Mouse (Mus musculus): ENCODE results near the gene Zswim3.

DNA sequence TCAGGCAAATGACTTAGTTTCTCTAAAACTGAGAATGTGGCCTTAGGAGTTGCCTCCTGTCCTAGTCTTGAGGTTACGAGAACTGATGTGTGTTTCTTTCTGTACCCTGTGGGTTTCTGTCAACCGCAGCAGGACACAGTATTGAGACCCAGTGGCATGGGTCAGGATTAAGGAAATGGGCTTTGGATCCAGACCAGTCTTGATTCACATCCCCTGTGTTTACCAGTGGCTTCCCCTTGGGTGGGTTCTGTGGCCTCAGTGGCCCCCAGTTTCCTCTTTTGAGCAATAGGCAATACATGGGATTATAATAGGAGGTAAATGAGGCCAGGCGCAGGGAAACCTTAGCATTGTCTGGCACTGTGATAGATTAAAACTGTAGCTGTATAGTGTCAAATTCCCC is 17.9 kb upstream of the Zswim3 start:
- TF ChIP-seq ZNF384 (IDR thresholded peaks at IDR 0.05; ENCODE audit: low read depth, low read length), result no peak
- no peak for TF ChIP-seq ZC3H11A (IDR thresholded peaks at IDR 0.05; ENCODE audit: borderline replicate concordance, low read depth, low read length)
- no peak for TF ChIP-seq CHD2 (IDR thresholded peaks at IDR 0.05; ENCODE audit: low read depth, low read length)
- no peak for TF ChIP-seq HCFC1 (IDR thresholded peaks at IDR 0.05; ENCODE audit: borderline replicate concordance, insufficient read depth, low read length)
- no peak for TF ChIP-seq MAFK (IDR thresholded peaks at IDR 0.05; ENCODE audit: insufficient read depth, low read depth, low read length)
